Mouse (Mus musculus) ES-Bruce4 (cell line): ENCODE results near the gene Il23r.

ENCODE experiments used
- CTCF ChIP-seq: IDR thresholded peaks from one replicate; pipeline ENCODE4 v1.8.1; 2011; ENCODE audit warnings: low read depth, low read length
- POLR2A ChIP-seq: IDR thresholded peaks from one replicate; pipeline ENCODE4 v1.8.1; 2011; ENCODE audit warnings: low read length; ENCODE audit not compliant: insufficient read depth

GRCm38 (mm10) chr6:67526356-67526755 lies 34.7 kb upstream of the Il23r start:
- no peak for TF ChIP-seq CTCF
- TF ChIP-seq POLR2A: no peak
